Mouse (Mus musculus): ENCODE measurements around the gene Acpp.

DNA sequence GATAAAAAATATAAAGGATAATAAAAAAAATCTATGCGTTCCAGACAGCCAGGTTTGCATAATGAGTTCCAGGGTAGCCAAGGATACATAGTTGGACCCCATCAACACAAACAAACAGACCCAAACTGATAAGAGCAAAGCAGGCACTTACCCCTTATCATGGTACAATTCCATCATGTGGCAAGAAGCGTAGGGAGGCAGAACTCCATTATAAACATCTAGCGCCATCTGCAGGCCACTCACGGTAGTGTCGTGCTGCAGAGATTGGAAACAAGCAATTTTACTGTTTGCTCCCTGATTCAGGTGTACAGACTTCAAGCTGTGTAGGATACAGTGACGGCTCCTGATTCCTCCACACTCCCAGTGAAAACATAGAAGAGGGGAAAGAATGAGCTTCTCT lies 30.8 kb downstream of the Acpp start:
- TF ChIP-seq CTCF (IDR thresholded peaks at IDR 0.05; ENCODE audit: extremely low read depth, insufficient read depth, insufficient read length, insufficient replicate concordance) = peak; percentile 74; the same call in 1 of the 2 replicates
- no peak for TF ChIP-seq POLR2A (IDR thresholded peaks at IDR 0.05; ENCODE audit: low read depth, low read length)
